Mouse (Mus musculus): ENCODE data around the gene Ube2e3. TPM values are rescaled to one million over a fixed set of nuclear protein-coding genes. Genes with fewer than 3 reads are reported as not detected.
A peak's percentile ranks its signal among the peaks of the same experiment; 100 is the strongest.

The Ube2e3 gene
- total RNA-seq (2021) = 10 to 100 TPM; 27.5 to 31.7 TPM
- long read RNA-seq, experiment 1, transcript Ube2e3-201 (6 exons, 2,249 nt) = major isoform, 39 of 42 reads
- long read RNA-seq, experiment 1, partial matches to known transcripts = 1 of 42 reads
- long read RNA-seq, experiment 1, other reads (novel, unspliced or antisense) = 1 of 42 reads
- long read RNA-seq, experiment 2, transcript Ube2e3-201 (6 exons, 2,249 nt) = major isoform, 39 of 40 reads
- long read RNA-seq, experiment 2, partial matches to known transcripts = 1 of 40 reads
- long read RNA-seq, experiment 2, other reads (novel, unspliced or antisense) = 0 of 40 reads

DNA sequence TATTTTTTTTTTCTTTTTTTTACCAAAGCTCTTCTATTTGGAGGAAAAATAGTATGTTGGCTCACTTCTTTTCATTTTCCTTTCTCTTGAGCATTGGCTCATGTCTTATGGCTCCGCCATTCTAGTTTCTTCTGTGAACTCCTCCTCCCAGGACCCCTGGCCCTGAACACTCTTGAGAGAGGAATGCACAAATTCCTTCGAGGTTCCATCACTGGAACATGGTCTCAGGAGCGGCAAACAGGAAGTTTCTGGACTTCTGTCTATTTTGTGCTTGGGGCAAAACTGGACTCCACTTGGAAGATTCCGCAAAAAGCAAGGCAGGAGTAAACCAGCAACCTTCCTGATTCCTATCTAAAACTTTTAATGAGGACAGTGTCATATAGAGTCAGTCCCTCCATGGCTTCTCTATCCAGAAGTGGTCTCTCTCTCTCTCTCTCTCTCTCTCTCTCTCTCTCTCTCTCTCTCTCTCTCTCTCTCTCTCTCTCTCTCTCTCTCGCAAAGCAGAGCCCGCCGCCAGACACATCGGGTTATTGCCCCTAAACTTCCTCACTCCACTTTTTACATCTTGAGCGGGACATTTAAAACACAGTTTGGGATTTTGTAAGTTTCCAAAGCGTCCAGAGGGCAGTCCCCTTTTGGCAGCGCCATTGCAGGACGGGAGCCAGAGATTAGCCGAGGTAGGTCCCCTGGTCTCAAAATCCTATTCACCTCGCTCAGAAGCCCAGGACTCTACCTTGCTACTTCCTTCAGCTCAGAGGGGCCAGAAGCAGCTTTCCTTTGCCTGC, at the start of gene Ube2e3:
Gene Ube2e3 (plus strand): TSS at position 399 of the 785 bp plus-strand sequence.
- no peak for DNase-seq

DNA sequence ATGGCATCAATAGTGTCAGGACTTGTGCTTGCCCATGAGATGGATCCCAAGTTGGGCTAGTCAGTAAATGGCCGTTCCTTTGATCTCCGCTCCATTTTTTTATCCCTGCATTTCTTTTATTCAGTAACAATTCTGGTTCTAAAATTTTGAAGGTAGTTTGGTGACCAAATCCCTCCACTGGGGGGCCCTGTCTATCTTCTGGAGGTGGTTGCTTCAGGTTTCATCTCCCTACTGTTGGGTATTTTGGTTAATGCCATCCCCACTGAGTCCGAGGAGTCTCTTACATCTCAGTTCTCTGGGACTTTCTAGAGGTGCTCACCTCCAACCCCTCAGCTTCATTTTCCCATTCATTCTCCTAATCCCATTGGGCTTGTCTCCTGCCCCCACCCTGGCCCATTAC, 38.0 kb upstream of the Ube2e3 start:
- DNase-seq = no peak

DNA sequence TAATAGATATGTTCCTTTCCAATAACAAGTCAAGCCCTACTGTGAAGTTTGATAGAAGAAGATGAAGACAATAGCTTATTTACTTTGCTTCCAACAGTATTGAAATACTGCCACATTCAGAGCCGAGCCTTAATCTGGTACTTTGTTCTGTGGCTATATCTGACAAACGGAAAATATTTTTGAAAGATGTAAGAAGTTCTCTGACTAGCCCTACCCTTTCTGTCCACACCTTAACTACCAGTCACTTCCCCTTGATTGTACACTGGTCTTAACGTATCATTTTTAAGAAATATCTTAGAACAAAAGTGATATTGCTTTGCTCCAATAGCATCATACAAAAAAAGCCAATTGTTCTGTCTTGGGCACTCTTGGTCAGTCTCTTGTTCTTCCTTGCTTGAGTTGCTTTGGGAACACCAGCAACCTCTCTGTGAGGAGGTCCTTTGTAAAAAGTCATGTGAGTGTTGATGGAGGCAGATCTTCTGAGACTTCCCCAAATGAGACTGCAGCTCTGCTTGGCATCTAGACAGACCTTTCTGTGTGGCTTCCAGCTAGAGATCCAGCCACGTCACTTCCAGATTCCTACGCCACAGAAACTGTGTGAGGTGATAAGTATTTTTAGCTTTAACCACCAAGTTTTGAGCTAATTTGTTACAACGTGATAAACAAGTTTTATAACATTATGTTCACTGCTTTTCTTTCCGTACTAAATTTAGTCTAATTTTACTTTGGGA, 26.3 kb upstream of the Ube2e3 start:
- DNase-seq = no peak

DNA sequence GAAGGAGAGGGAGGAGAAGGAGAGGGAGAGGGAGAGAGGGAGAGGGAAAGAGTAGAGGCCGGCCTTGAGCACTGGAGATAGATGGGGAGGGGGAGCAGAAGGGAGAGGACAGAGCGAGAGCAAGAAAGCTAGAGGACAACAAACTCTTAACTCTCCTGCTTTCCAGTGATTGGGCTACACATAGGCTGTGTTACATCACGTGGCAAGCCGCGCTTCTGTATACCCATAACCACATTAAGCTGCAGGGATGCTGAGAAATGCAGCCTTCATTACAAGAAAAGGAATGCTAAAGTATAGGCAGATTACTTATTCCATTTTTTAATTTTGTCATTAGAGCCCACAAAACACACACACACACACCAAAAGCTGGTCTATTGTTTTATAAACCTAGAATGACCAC, 23.6 kb upstream of the Ube2e3 start:
- no peak for DNase-seq

DNA sequence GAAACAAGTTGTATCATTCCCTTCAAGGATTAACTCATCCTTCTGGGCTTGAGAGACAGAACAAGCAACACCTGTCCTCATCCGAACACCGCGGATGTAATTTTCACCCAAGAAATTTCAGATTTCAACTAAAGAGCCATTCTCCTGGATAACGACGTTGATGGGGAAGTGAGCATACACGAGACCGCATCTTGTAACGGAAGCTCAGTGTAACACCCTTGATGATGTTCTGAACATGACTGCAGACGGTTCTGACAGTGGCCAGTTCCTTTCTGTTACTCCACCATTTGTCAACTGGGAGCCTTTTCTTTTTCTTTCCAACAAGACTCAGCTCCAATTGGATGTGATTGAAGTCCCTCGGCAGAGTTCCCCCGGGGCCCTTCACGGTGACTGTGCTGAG, 22.6 kb upstream of the Ube2e3 start:
- DNase-seq = no peak

DNA sequence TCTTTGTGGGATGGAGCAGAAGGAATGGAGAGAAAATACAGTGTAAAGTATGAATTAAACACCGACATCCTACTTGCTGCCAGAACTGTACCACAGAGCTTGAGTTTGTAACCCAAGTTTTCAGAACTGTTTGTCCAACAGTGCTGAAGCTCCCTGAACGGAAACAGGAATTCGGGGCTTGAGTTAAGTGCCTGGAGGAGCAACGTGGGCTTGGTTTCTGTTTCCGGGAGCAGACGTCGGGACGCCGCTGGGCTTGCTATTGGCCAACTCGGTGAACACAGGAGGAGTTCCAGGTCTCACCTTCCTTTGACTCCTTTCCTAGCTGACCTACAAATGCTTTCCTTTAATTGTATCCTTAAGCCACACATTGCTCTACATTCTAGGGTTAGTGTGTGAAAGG, 22.2 kb upstream of the Ube2e3 start:
- no peak for DNase-seq

DNA sequence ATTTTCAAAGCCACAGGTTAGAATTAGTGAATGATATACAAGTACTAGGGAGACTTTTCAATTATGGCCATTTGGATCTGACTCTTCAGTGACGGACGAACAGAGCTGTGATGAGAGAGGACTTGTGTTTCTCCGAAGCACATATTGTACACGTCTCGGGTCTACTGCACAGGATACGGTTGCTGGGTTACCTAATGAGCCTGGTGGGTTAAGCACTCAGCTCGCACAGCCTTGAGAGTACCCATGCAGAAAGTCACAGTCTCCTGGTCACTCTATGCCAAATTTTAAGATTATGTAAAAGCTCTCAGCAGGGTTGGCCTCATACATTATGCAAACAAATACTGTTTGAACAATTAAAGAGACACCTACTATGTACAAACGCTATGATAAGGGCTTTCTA, 13.6 kb upstream of the Ube2e3 start:
- no peak for DNase-seq

DNA sequence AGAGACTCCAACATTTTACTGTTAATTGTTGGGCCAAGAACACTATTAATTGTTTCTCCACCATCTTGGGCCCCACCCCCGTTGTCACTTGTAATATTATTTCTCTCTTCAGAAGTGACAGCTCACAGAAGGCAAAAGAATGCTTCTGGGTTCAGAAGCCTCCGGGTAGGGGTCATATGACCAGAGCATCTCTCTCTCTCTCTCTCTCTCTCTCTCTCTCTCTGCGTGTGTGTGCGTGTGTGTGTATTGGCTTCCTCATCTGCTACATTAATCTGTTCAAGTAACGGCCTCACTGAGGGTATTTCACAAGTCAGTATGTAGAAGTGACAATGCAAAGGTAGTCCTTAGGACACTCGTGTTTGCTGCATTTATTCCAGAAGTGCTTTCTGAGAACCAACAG, 9.3 kb upstream of the Ube2e3 start:
- DNase-seq = no peak

DNA sequence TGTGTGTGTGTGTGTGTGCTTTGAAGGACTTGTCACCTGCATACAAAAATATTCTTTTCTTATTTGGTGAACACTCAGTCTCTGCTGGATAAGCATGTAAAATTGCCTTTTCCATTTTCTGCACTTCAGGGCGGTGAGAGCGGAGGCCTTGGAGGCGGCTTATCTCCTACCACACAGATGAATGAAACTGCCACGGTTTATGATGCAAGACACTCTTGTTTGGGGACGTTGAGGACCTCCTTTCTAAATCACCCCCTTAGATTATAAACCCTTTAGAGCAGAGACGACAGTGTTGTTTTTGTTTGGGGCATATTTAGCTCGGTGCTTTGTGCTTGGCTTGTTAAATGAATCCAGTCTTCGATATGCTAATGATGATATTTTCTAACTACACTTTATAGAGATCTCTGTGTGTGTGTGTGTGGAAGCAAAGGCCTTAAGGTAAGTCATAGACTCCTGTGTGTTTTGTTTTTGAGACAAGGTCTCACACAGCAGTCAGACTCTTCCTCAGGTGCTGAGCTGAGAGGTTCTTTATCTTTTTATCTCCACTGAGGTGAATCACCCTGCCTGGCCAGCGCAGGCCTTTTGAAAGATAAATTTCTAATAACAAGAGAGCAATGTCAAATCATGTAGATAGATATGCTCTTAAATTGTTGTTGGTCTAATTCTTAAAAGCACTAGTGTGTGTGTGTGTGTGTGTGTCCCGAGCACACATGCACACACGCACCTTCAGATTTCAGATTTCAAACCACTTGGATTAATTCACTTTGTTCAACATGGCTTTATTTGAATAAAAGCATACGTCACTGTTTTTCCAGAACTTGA, 8.4 kb upstream of the Ube2e3 start:
- DNase-seq = no peak

DNA sequence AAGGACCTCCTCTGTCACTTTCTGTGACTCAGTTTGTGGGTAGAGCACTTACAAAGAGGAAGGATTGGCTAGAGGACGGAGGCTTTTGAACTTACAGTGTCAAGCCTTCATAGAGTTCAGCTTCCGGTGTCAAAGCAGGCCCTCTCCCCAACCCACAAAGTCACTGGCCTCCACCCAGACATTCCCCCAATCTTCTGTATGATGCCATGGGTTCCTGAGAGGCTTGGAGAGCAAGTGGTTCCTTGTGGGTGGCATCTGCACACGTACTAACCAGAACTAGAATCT, 7.9 kb upstream of the Ube2e3 start:
- no peak for DNase-seq

DNA sequence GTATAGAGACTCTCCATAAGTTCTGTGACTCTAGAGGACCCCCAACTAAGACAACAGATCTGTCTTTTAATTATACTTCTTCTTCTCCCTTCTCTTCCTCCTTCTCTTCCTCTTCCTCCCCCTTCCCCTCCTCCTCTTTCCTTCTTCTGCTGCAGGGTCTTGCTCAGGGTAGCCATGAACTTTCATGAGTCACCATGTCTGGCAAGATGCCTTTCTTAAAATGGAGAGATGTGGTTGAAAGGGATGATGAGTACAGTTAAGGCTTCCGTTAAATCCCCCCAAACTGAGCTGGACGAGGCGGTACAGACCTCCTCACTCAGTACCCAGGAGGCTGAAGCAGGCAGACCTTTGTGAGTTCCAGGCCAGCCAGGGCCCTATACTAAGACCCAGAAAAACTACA, 3.8 kb upstream of the Ube2e3 start:
- no peak for DNase-seq

DNA sequence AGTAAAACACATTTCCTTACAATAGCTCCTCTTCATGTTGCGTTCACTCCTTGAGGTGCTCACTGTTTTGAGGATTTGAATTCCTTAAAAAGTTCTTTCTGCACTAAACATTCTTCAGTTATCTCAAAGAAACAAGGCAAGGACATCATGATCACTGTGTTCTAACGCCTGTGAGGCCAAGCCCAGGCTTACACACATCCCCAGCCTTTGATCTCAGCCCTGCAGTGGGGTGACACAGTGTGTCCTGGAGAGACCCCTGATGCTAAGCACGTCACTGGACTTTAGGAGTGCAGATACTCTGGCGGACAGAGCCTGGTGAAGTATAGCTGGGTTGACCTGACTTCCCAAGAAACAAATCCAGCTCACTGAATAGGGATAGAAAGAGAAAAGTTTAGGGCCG, 3.1 kb upstream of the Ube2e3 start:
- DNase-seq = no peak

DNA sequence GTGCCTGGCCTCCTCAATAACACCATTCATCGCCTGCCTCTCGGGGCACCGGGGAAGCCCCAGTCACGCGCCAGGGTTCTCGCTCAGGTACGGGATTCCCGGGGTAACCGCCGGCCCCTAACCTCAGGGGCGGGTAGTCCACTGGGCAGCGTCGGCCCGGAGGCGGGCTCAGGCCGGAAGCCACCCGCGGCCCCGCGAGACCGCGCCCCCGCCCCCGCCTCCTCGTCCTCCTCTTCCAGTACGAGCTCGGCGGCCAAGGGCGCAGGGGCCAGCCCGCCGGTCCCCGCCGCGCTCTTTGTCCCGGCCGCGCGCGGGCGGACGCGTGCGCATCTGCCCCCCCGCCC, 559 bp downstream of the Ube2e3 start:
- DNase-seq = peak; percentile 84

DNA sequence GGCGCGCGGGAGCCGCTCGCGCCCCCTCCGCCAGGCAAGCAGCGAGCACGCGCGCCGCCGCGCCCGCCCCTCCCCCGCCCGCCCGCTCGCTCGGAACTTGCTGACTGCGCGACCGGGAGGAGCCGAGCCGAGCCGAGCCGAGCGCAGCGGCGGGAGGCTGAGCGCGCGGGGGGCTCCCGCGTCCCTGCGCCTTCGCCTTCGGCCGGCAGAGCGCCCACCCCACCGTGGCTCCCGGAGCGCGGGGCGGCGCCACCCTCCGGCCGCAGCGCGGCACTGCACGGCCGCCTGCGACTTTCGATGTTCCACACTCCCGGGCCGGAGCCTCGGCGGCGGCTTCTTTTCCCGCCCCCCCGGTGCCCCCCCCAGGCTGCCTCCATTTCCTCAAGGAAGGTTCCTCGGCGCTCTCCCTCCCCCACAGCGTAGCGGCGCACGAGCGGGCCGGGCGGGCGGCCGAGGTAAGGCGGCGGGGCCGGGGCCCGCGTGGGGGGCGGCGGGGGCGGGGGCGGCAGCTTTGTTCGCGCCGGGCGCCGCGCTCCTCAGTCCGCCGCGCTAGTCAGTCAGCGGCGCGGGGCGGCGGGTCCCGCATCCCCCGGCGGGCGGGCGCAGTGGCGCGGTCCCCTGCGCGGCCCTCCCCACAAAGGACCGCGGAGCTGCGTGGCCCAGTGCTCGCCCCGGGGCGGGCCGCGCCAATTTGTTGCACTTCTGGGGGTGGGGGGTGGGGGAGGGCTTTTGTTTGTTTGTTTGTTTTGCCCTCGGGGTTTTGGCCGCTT, 1.2 kb downstream of the Ube2e3 start:
- peak; percentile 86 for DNase-seq

DNA sequence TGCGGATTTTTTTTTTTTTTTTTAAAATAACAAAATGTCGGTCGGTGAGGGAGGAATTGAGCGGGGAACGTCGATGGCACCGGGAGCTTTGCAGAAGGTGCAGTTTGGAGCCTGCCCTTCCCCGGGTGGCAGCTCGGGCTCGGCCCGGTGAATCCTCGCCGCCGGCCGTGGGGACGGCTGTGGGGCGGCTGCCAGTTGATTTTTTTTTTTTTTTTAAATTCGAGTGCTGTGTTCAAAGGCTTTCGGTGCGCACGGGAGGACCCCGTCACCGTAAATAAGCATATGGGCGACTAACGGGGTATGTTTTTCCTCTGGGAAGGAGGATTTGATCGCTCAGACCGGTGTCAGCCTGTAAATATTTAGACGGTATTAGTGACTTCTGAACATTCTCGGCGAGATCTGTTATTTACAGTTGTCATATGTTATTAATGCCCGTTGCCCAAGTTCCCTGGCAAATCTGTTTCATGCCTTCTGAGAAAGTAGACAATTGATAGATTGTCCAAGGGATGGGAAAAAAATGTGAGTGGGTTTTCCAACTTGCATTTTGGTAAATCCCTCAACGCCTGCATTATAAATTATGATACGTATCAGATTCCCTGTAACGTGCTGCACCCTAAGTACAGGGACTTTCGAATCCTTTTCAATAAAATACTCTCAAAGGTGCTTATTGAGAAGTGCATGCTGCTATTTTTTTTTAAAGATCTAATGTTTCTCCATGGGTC, 2.0 kb downstream of the Ube2e3 start:
- peak; percentile 24 for DNase-seq

DNA sequence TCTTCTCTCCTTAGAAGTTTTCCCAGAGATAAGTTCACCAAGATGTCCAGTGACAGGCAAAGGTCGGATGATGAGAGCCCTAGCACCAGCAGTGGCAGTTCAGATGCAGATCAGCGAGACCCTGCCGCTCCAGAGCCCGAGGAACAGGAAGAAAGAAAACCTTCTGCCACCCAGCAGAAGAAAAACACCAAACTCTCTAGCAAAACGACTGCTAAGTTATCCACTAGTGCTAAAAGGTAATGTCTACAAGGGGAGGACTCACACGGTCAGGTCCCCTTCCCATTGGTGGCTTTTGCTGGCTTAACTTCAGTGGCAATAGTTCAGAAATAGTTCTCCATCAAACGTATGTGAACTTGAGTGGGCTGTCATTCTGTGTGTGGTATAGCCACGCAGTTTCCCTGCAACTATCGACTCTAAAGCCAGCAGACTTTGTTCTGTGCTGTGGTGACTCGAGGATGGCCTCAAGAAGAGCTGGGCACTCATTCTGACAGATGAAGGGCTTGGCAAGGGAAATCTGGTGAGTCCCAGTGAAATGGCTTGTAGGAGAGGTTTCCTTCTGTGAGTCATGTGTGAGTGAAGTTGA, 2.6 kb downstream of the Ube2e3 start:
- DNase-seq = no peak

DNA sequence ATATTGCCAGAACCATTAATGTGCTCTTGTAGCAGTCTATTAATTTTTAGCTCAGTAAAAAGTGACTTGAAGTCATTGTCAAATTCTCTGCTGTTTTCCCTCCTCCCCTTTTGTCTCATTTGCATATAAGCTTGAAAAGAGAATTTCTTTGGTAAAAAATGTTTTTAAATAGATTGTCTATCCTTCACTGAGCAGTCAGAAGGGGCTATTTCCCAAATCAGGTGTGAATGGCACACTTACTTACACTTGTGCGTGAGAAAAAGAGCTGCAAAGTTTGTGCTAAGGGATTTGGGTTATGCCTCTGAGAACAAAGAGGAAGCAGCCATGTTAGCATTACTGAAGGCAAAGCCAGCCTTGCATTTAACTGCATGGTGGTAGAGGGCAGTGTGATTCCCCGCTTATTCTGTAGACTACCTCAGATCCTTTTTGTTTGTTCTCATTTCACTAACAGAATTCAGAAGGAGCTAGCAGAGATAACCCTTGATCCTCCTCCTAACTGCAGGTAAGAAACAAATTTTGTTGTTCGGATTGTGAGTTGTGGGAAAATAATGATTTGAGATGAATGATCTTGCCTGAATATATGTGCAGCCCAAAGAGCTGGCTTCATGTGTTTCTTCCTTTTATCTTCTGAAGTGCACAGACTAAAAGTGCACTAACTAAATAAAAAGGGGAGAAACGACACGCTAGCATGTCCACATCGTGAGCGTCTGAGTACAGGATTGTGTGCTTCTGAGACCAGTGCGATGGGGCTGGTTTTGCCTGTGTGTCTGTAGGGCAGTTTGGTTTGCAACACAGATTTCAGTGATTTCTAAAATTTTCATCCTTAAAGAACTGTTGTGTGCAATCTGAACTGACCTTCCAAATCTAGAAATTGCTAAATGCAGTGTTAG, 4.3 kb downstream of the Ube2e3 start:
- no peak for DNase-seq

DNA sequence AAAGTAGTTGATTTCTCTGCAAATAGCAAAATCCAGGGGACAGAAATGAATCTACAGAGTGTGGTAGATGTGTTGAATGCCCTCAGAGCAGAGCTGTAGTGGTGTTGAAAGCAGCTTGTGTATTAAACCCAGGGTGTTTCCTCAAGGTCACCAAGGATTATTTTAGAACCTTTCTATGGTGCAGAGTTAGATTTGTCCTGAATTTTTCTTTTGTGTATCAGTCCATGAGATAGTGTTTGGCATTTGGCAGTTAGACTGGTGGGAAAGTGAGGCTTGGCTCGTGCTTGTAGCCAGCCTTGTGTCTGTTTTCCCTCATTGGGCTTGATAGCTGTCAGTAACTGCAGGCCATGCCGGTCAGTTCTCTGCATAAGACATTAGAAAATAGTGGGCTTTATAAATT, 6.0 kb downstream of the Ube2e3 start:
- no peak for DNase-seq

DNA sequence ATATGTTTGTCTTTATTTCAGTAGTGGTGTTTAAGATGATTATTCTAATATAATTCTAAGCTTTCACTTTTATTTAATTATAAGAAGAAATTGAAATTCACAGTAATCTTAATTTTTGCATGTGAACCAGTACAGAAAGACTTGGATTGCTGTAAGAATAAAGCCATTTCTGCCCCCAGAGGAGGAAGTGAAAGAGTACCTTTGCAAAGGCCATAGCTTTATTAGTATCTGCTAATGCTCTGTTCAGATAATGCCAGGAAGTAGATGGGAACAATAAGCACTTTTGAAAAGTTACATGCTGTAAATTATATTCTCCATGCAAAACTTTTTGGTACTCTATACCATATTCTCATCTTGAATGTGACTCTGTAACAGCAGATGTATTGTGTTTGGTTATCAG, 8.1 kb downstream of the Ube2e3 start:
- DNase-seq = no peak

DNA sequence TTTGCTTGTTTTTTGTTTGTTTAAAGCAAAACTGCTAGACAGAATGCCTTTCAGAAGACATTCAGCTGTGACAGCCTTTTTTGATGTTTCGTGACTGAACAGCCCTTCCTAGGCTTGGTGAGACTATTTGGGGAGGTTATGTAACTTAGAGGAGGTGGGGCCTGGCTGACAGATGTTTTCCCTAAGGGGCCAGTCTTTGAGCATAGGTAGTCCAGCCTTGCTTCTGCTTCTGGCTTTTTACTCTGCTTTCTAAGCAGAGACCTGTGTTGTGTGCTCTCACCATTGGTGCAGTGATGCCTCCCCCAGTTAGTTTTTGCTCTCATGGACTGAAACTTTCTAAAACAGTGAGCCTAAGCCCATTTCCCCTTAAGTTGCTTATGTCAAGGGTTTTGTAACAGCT, 14.1 kb downstream of the Ube2e3 start:
- no peak for DNase-seq
